Mouse (Mus musculus) hindbrain, embryonic 16.5 days (tissue): Measurements from ENCODE around the gene Nfx1. TPM values are rescaled to one million over a fixed set of nuclear protein-coding genes. Genes with fewer than 3 reads are reported as not detected.
"Not testable (repeated sequence)": the region's sequence is repeated elsewhere in the genome, so short reads cannot be mapped to it uniquely, and the experiment has no call there.

Experiments used
- ATAC-seq: fragments of 200-750 bp; cut with Nextera tagmentation; 2 replicates; pipeline ENCODE4 v1.8.0; 2017; ENCODE audit warnings: moderate TSS enrichment, moderate library complexity
- H3K27ac ChIP-seq: fragments of 300-500 bp; sonication (generic); 2 replicates; pipeline ENCODE4 v1.5.1; 2014; ENCODE audit warnings: low read depth, mild to moderate bottlenecking, control low read depth, low read length, moderate library complexity
- H3K27me3 ChIP-seq: fragments of 300-500 bp; sonication (generic); replicated peaks from 2 replicates; pipeline ENCODE4 v1.6.1; 2014; ENCODE audit warnings: low read length; ENCODE audit not compliant: control insufficient read depth, insufficient read depth
- H3K36me3 ChIP-seq: fragments of 300-500 bp; sonication (generic); 2 replicates; pipeline ENCODE4 v1.6.1; 2014; ENCODE audit warnings: mild to moderate bottlenecking, low read length, moderate library complexity, mixed read lengths; ENCODE audit not compliant: control insufficient read depth, insufficient read depth
- H3K4me1 ChIP-seq: fragments of 300-500 bp; sonication (generic); 2 replicates; pipeline ENCODE4 v1.6.1; 2014; ENCODE audit warnings: low read depth, low read length; ENCODE audit not compliant: control insufficient read depth, insufficient read depth
- H3K4me2 ChIP-seq: fragments of 300-500 bp; sonication (generic); 2 replicates; pipeline ENCODE4 v1.6.1; 2014; ENCODE audit warnings: mild to moderate bottlenecking, low read length, control low read depth, moderate library complexity
- H3K4me3 ChIP-seq: fragments of 300-500 bp; sonication (generic); 2 replicates; pipeline ENCODE4 v1.5.1; 2014; ENCODE audit warnings: mild to moderate bottlenecking, low read length, control low read depth, moderate library complexity
- H3K9ac ChIP-seq: fragments of 300-500 bp; sonication (generic); 2 replicates; pipeline ENCODE4 v1.6.1; 2014; ENCODE audit warnings: low read depth, mild to moderate bottlenecking, control low read depth, low read length, moderate library complexity
- H3K9me3 ChIP-seq: fragments of 300-500 bp; sonication (generic); 2 replicates; pipeline ENCODE4 v1.6.1; 2014; ENCODE audit warnings: mild to moderate bottlenecking, low read length, moderate library complexity; ENCODE audit not compliant: control insufficient read depth
- WGBS: fragments of 180-500 bp; shearing (Covaris S2); extraction: QIAGEN DNeasy Blood & Tissue Kit; methylation state at CpG from one replicate; pipeline ENCODE4 v1.1.7; 2014; 5-methylcytosine and 5-hydroxymethylcytosine counted together
- polyA plus RNA-seq: library from polyadenylated mRNA; unstranded; fragments of >200 nt; fragmentation: Nextera tagmentation; extraction: Ambion mirVana; gene quantifications from 2 replicates; pipeline ENCODE4 v1.2.1, GENCODE M21; 2015

Nfx1 gene
- 87.5 and 102 TPM in 2 replicates for polyA plus RNA-seq

GRCm38 (mm10) chr4:40970842-40971701 is at the start of gene Nfx1:
Gene Nfx1 (plus strand): TSS chr4:40970906.
- peak; percentile 97 for ATAC-seq
- peak within 1 kb of the TSS; percentile 80 for H3K4me2 ChIP-seq
- peak within 1 kb of the TSS; percentile 93 for H3K27ac ChIP-seq
- peaks cover 17% of the 10 kb centered on the region for H3K4me1 ChIP-seq
- H3K27me3 ChIP-seq, result no peaks in the 10 kb centered on the region
- peak within 1 kb of the TSS; percentile 91 for H3K9ac ChIP-seq
- WGBS, result under 1% methylated on average over 68 of the region's 85 CpGs
- peaks cover 6% of the 10 kb centered on the region; the same call in 1 of the 2 replicates for H3K36me3 ChIP-seq
- H3K4me3 ChIP-seq, result peak within 1 kb of the TSS; percentile 96
- no peaks in the 10 kb centered on the region for H3K9me3 ChIP-seq

DNA sequence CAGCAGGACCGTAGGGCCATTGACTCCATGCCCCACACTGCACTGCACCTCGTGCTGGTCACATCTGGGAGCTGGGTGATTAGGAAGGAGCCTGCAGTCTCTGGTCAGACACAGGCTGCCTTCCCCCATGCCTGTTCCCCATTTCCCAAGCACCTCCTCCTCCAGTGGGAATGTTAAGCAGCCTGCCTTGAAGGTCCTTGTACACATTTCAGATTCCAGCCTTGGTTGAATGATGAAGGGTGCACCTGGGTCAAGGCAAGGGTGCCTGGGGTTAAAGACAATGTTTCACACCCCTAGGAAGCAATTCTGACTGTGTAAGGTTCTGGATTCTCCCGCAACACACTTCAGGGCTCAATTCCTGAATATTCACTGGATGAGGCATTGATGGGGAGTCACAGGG is 49.4 kb upstream of the Nfx1 start:
- 64% methylated on average over 3 of the region's 3 CpGs for WGBS
- no peak overlapping the region for H3K27ac ChIP-seq
- H3K36me3 ChIP-seq, result no peaks in the 10 kb centered on the region
- H3K4me3 ChIP-seq, result no peak overlapping the region
- no peaks in the 10 kb centered on the region for H3K27me3 ChIP-seq
- no peak overlapping the region for H3K4me2 ChIP-seq
- ATAC-seq, result no peak
- H3K9me3 ChIP-seq, result no peaks in the 10 kb centered on the region; the same call in 1 of the 2 replicates
- no peak overlapping the region for H3K9ac ChIP-seq
- no peaks in the 10 kb centered on the region for H3K4me1 ChIP-seq

DNA sequence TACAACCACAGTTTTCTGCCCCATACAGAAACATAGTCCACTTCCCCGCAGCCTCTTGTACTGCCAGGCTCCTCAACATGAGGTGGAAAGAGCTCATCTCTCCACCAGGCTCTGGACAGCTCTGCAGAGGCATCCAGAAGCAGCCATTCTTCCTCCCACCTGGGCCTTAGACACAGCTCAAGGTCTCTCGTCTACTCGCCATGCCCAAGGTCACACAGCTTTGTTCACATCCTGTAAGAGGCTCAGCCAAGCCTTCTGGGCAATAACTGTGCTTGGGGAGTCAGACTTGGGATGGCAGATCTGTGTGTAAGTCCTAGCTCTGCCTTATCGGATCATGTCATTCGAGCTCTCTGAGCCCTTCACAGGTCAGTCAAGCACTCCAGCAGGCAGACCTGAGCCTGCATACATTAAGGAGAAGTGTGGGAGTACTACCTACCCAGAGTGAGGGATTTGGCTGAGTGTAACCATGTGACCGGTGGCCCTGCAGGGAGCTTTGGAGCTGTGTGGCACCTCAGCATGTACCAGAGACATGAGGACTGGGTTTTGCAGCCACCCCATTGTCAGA is 47.5 kb upstream of the Nfx1 start:
- H3K27me3 ChIP-seq, result no peaks in the 10 kb centered on the region
- ATAC-seq, result no peak
- no peak overlapping the region for H3K4me3 ChIP-seq
- no peak overlapping the region for H3K9ac ChIP-seq
- no peaks in the 10 kb centered on the region for H3K4me1 ChIP-seq
- H3K27ac ChIP-seq, result no peak overlapping the region
- WGBS, result 88% methylated on average over 6 of the region's 6 CpGs
- H3K4me2 ChIP-seq, result no peak overlapping the region
- no peaks in the 10 kb centered on the region for H3K9me3 ChIP-seq
- H3K36me3 ChIP-seq, result no peaks in the 10 kb centered on the region

- ATAC-seq, result no peak
- Histone ChIP-seq H3K4me3 (no peak overlapping the region), H3K9me3 (no peaks in the 10 kb centered on the region), H3K27me3 (no peaks in the 10 kb centered on the region), H3K4me2 (no peak overlapping the region), H3K27ac (no peak overlapping the region), H3K9ac (no peak overlapping the region), H3K36me3 (no peaks in the 10 kb centered on the region), H3K4me1 (no peaks in the 10 kb centered on the region)
- 36% methylated on average over 3 of the region's 3 CpGs for WGBS
Measured at GRCm38 (mm10) chr4:40925568-40925967, 45.1 kb upstream of the Nfx1 start.

DNA sequence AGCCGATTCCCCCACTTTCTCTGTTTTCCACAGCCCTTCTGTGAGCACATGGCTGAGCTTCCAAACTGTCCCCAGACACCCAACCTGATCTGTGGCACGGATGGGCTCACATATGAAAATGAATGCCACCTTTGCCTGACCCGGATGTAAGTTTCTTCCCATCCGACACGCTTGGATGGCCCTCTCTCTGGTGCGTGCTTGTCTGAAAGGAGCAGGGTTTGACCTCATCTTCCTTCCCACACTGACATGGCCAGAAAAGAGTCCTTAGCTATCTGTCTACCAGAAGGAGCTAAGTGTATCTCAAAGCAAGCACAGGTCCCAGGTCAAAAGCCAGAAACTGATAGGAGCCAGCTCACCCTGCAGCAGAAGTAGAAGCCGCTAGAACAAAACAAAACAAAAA is 41.7 kb upstream of the Nfx1 start:
- Histone ChIP-seq H3K36me3 (peaks cover 8% of the 10 kb centered on the region), H3K4me2 (no peak overlapping the region), H3K27ac (no peak overlapping the region), H3K4me3 (no peak overlapping the region), H3K9me3 (no peaks in the 10 kb centered on the region), H3K27me3 (no peaks in the 10 kb centered on the region), H3K4me1 (no peaks in the 10 kb centered on the region), H3K9ac (no peak overlapping the region)
- 84% methylated on average over 7 of the region's 7 CpGs for WGBS
- no peak for ATAC-seq

DNA sequence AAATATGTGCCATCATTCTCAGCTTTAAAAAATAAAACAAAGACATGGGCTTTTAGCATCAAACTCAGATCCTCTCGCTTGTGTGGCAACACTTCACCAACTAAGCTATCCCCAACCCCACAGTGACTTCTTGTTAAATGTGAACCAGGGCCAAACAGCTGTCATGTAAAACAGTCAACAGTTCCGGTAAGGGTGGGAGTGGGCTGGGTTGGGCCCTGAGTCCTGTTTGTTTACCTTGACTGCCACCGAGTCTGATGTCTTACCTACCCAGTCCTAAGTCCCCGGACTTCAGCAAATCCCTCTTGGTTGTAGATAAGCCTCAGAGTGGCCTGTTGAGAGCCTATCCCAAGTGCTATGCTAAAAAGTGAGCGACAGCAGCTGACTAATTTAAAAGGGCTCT is 37.0 kb upstream of the Nfx1 start:
- Histone ChIP-seq H3K27me3 (no peaks in the 10 kb centered on the region), H3K9ac (no peak overlapping the region), H3K36me3 (peaks cover 17% of the 10 kb centered on the region), H3K4me2 (no peak overlapping the region), H3K27ac (no peak overlapping the region), H3K9me3 (no peaks in the 10 kb centered on the region), H3K4me1 (no peaks in the 10 kb centered on the region), H3K4me3 (no peak overlapping the region)
- WGBS, result 93% methylated on average over 5 of the region's 5 CpGs
- no peak for ATAC-seq

DNA sequence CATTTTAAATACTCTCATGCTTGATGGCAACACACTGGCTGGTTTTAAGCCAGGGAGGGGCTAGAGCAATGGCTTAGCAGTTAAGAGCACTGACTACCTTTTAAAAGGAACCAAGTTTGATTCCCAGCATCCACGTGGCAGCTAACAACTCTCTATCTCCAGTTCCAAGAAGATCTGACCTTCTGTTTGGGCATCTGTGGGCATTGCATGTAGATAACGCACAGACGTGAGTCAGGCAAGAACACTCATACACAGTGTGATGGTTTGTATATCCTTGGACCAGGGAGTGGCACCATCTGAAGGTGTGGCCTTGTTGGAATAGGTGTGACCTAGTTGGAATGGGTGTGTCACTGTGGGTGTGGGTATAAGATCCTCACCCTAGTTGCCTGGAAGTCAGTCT is 36.3 kb upstream of the Nfx1 start:
- not testable (repeated sequence) for H3K27ac ChIP-seq, H3K4me3 ChIP-seq, H3K4me1 ChIP-seq, H3K4me2 ChIP-seq, H3K9ac ChIP-seq, H3K9me3 ChIP-seq, ATAC-seq, H3K27me3 ChIP-seq
- 92% methylated on average over 3 of the region's 3 CpGs for WGBS
- H3K36me3 ChIP-seq, result peaks cover 23% of the 10 kb centered on the region

- Histone ChIP-seq H3K9me3 (0 out of 2 replicates have a peak, but pooled peaks cover 5% of the 10 kb centered on the region), H3K36me3 (peaks cover 40% of the 10 kb centered on the region), H3K27ac (no peak overlapping the region), H3K9ac (no peak overlapping the region), H3K4me1 (no peaks in the 10 kb centered on the region), H3K4me2 (no peak overlapping the region), H3K4me3 (no peak overlapping the region), H3K27me3 (no peaks in the 10 kb centered on the region)
- WGBS, result 73% methylated on average over 9 of the region's 9 CpGs
- peak; percentile 97 for ATAC-seq
Measured at GRCm38 (mm10) chr4:40936175-40936839, 34.4 kb upstream of the Nfx1 start.

- no peak overlapping the region for H3K4me3 ChIP-seq
- peaks cover 46% of the 10 kb centered on the region for H3K36me3 ChIP-seq
- H3K4me1 ChIP-seq, result no peaks in the 10 kb centered on the region
- H3K27ac ChIP-seq, result no peak overlapping the region
- H3K9me3 ChIP-seq, result 0 out of 2 replicates have a peak, but pooled peaks cover 5% of the 10 kb centered on the region
- 98% methylated on average over 5 of the region's 5 CpGs for WGBS
- no peak overlapping the region for H3K9ac ChIP-seq
- H3K4me2 ChIP-seq, result no peak overlapping the region
- H3K27me3 ChIP-seq, result no peaks in the 10 kb centered on the region
- ATAC-seq, result no peak
Measured at GRCm38 (mm10) chr4:40938793-40939192, 31.9 kb upstream of the Nfx1 start.
